Mouse (Mus musculus) liver, adult 2 months (tissue): Measurements from ENCODE around the gene Prdm9.

Source experiments
- CTCF ChIP-seq: fragments of 200-500 bp; IDR thresholded peaks from 2 replicates; pipeline ENCODE4 v1.5.1; 2011; ENCODE audit warnings: low read depth, low read length, control low read depth
- POLR2A ChIP-seq: fragments of 200-500 bp; IDR thresholded peaks from 2 replicates; pipeline ENCODE4 v1.6.1; 2011; ENCODE audit warnings: low read length, control low read depth; ENCODE audit not compliant: insufficient read depth; ENCODE audit errors: extremely low read depth

GRCm38 (mm10) chr17:15510694-15511093, 53.5 kb downstream of the Prdm9 start:
- TF ChIP-seq CTCF, result no peak
- no peak for TF ChIP-seq POLR2A
